Mouse (Mus musculus) heart, embryonic 12.5 days (tissue): ENCODE measurements at regions not wholly inside any gene's neighbourhood (a gene's known extent, or its start where the extent isn't known, plus 50 kb on each side); places are given as distances from the start of the nearest gene placed in this dataset.

ENCODE experiments used
- ATAC-seq: fragments of 200-750 bp; cut with Nextera tagmentation; 2 replicates; pipeline ENCODE4 v1.8.0; 2017; ENCODE audit warnings: moderate TSS enrichment, moderate library complexity; ENCODE audit not compliant: insufficient number of reproducible peaks, low FRiP score
- H3K27ac ChIP-seq: fragments of 300-500 bp; sonication (generic); 2 replicates; pipeline ENCODE4 v1.5.1; 2016; ENCODE audit warnings: mild to moderate bottlenecking, moderate library complexity; ENCODE audit not compliant: poor library complexity, severe bottlenecking
- H3K27me3 ChIP-seq: fragments of 300-500 bp; sonication (generic); replicated peaks from 2 replicates; pipeline ENCODE4 v1.6.1; 2016; ENCODE audit warnings: mild to moderate bottlenecking, moderate library complexity
- H3K36me3 ChIP-seq: fragments of 300-500 bp; sonication (generic); 2 replicates; pipeline ENCODE4 v1.6.1; 2016; ENCODE audit warnings: mild to moderate bottlenecking, moderate library complexity
- H3K4me1 ChIP-seq: fragments of 300-500 bp; sonication (generic); replicated peaks from 2 replicates; pipeline ENCODE4 v1.6.1; 2016; ENCODE audit warnings: mild to moderate bottlenecking
- H3K4me2 ChIP-seq: fragments of 300-500 bp; sonication (generic); 2 replicates; pipeline ENCODE4 v1.6.1; 2016; ENCODE audit warnings: mild to moderate bottlenecking, moderate library complexity
- H3K4me3 ChIP-seq: fragments of 300-500 bp; sonication (generic); 2 replicates; pipeline ENCODE4 v1.5.1; 2016; ENCODE audit warnings: mild to moderate bottlenecking
- H3K9ac ChIP-seq: fragments of 300-500 bp; sonication (generic); 2 replicates; pipeline ENCODE4 v1.6.1; 2016; ENCODE audit warnings: mild to moderate bottlenecking, moderate library complexity
- H3K9me3 ChIP-seq: fragments of 300-500 bp; sonication (generic); replicated peaks from 2 replicates; pipeline ENCODE4 v1.6.1; 2016; ENCODE audit warnings: mild to moderate bottlenecking, moderate library complexity
- WGBS: fragments of 180-500 bp; shearing (Covaris S2); methylation state at CpG from one replicate; pipeline ENCODE4 v1.1.7; 2016; 5-methylcytosine and 5-hydroxymethylcytosine counted together

DNA sequence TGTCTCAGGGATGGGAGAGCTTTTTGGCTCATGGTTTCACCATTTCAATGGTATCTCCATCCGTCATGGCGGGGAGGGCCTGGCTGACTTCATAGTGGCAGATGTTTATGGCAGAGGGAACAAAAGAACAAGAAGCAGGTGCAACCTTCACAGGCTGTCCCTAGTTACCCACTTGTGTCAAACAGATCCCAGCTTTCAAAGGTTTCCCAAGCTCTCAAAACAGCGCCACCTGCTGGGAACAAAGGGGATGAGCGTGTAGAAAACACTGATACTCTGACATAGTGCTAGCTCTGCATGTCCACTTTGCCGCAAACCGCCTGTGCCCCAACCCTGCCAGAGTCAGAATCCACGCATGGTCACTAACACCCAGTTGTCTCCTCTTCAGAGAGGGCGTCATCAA is 69.5 kb downstream of the Cryba4 start:
- Histone ChIP-seq H3K27me3 (peaks cover 60% of the 10 kb centered on the region), H3K9me3 (no peaks in the 10 kb centered on the region), H3K36me3 (no peaks in the 10 kb centered on the region), H3K4me3 (no peak overlapping the region), H3K9ac (no peak overlapping the region), H3K4me1 (peaks cover 10% of the 10 kb centered on the region; the same call in 1 of the 2 replicates), H3K4me2 (no peak overlapping the region), H3K27ac (no peak overlapping the region)
- 41% methylated on average over 8 of the region's 8 CpGs for WGBS
- no peak for ATAC-seq

DNA sequence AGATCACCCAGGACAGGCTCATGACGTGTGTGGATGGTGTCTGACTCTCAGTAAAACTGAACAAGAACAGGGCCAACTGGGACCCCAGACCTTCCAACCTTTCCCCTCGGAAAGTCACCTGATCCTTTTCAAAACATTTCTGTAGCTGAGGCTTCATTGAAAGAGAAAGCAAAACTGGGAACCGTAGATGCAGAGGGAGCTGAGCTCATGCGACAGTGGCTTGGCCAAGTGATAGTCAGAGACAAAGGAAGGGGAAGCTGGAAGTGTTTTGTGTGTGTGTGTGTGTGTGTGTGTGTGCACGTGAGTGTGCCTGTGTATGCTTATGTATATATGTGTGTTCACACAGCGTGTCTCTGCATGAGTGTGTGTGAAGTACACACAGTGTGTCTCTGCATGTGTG is 56.7 kb downstream of the Cryba4 start:
- no peak overlapping the region for H3K27ac ChIP-seq
- no peak overlapping the region for H3K4me2 ChIP-seq
- H3K36me3 ChIP-seq, result no peaks in the 10 kb centered on the region
- no peaks in the 10 kb centered on the region for H3K4me1 ChIP-seq
- H3K4me3 ChIP-seq, result no peak overlapping the region
- 68% methylated on average over 6 of the region's 6 CpGs for WGBS
- ATAC-seq, result no peak
- 0 out of 2 replicates have a peak, but pooled peaks cover 4% of the 10 kb centered on the region for H3K27me3 ChIP-seq
- no peaks in the 10 kb centered on the region for H3K9me3 ChIP-seq
- H3K9ac ChIP-seq, result no peak overlapping the region
